In the genomic region with DNA sequence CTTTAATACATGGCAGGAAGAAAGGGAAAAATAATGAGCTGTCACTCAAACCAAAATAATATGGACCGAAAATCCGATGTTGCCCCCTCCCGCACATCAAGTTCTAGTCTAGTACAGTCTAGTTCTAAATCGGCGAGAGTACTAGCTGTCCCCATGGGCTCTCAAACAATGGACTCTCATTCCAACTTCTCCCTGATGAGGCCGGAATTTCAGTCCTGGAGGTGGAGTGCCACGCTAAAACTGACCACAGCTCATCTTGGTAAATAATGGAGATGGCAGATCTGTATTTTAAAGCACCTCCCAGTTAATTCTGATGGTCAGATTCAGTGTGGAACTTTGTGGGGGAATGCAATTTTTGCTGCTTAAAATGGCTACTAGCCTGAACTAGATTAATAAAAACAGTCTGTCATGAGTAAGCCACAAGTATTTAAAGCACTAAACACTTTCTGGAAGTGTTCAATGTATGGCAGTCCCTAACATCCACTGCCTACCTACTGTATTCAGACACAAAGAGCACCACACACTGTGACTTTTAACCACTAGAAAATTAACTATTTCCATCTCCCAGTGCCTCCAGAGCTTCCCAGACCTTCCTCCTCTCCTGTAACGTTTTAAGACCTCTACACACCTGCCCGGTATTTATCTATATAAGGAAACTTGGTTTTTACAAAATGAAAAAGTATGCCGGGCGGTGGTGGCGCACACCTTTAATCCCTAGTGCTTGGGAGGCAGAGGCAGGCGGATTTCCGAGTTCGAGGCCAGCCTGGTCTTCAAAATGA, we compare ENCODE assay signal across 7 mouse cellular contexts. TPM values are rescaled to one million over a fixed set of nuclear protein-coding genes. Genes with fewer than 3 reads are reported as not detected.
DNase-seq lines count a peak whose midpoint lies in the region; ATAC-seq and TF ChIP-seq lines count a peak whose summit lies in the region.

No protein-coding gene starts in this region.

- 77% methylated on average over 15 of the region's 15 CpGs for WGBS in forebrain, embryonic 12.5 days
- 44% methylated on average over 15 of the region's 15 CpGs for WGBS in intestine, postnatal 0 days
- 63% methylated on average over 15 of the region's 15 CpGs for WGBS in midbrain, embryonic 13.5 days

- H3K4me3 ChIP-seq in forebrain, embryonic 12.5 days (replicated peaks), result peak overlapping the region; percentile 99
- peak overlapping the region; percentile 83 for H3K4me3 ChIP-seq in intestine, postnatal 0 days (ENCODE audit: low read depth, low read length)
- H3K4me3 ChIP-seq in midbrain, embryonic 13.5 days (replicated peaks), result peak overlapping the region; percentile 95

- H3K9me3 ChIP-seq in forebrain, embryonic 12.5 days, result no peaks in the 10 kb centered on the region
- no peaks in the 10 kb centered on the region for H3K9me3 ChIP-seq in intestine, postnatal 0 days (ENCODE audit: control insufficient read depth)
- H3K9me3 ChIP-seq in midbrain, embryonic 13.5 days, result no peaks in the 10 kb centered on the region

- H3K27ac ChIP-seq in forebrain, embryonic 12.5 days, result peak overlapping the region; percentile 100
- H3K27ac ChIP-seq in intestine, postnatal 0 days (ENCODE audit: low read depth, low read length), result peak overlapping the region; percentile 100; the same call in 1 of the 2 replicates
- peak overlapping the region; percentile 100 for H3K27ac ChIP-seq in midbrain, embryonic 13.5 days

- no peak for ATAC-seq in forebrain, embryonic 12.5 days (ENCODE audit: low FRiP score)
- no peak for ATAC-seq in intestine, postnatal 0 days
- ATAC-seq in midbrain, embryonic 13.5 days, result no peak

- peak; percentile 51 for DNase-seq in 3T3-L1 (ENCODE audit: low read depth, low spot score)
- peak; percentile 75 for DNase-seq in A20 (ENCODE audit: low read depth, low spot score)
- DNase-seq in left cerebral cortex, adult 8-10 months (ENCODE audit: low spot score in 2 of 2), result no peak
- no peak for DNase-seq in layer of hippocampus, postnatal 14 days (ENCODE audit: low spot score in 2 of 2)

- H3K9ac ChIP-seq in forebrain, embryonic 12.5 days, result peak overlapping the region; percentile 100
- H3K9ac ChIP-seq in intestine, postnatal 0 days (ENCODE audit: low read depth, low read length), result peak overlapping the region; percentile 100
- peak overlapping the region; percentile 100 for H3K9ac ChIP-seq in midbrain, embryonic 13.5 days (replicated peaks)

- H3K36me3 ChIP-seq in forebrain, embryonic 12.5 days (replicated peaks), result no peaks in the 10 kb centered on the region; the same call in 1 of the 2 replicates
- H3K36me3 ChIP-seq in intestine, postnatal 0 days (ENCODE audit: control insufficient read depth, insufficient read depth), result no peaks in the 10 kb centered on the region
- no peaks in the 10 kb centered on the region for H3K36me3 ChIP-seq in midbrain, embryonic 13.5 days

- H3K27me3 ChIP-seq in forebrain, embryonic 12.5 days, result no peaks in the 10 kb centered on the region
- no peaks in the 10 kb centered on the region for H3K27me3 ChIP-seq in intestine, postnatal 0 days (replicated peaks; ENCODE audit: control insufficient read depth, insufficient read depth, low read length)
- no peaks in the 10 kb centered on the region for H3K27me3 ChIP-seq in midbrain, embryonic 13.5 days

- peaks cover 41% of the 10 kb centered on the region for H3K4me1 ChIP-seq in forebrain, embryonic 12.5 days
- 0 out of 2 replicates have a peak, but pooled peaks cover 4% of the 10 kb centered on the region for H3K4me1 ChIP-seq in intestine, postnatal 0 days (replicated peaks; ENCODE audit: control insufficient read depth, insufficient read depth, low read length)
- H3K4me1 ChIP-seq in midbrain, embryonic 13.5 days (replicated peaks), result peaks cover 44% of the 10 kb centered on the region

- no peak for TF ChIP-seq CTCF in intestine, postnatal 0 days (IDR thresholded peaks at IDR 0.05; ENCODE audit: low read depth)

- peak overlapping the region; percentile 71 for H3K4me2 ChIP-seq in forebrain, embryonic 12.5 days
- peak overlapping the region; percentile 70 for H3K4me2 ChIP-seq in intestine, postnatal 0 days (replicated peaks; ENCODE audit: low read depth)
- H3K4me2 ChIP-seq in midbrain, embryonic 13.5 days (replicated peaks), result peak overlapping the region; percentile 69

RNA-seq across cellular contexts. Expression of gene Bicral, which starts 2.8 kb away (rescaled TPM):
- 7.1 and 7.5 TPM in 2 replicates for polyA plus RNA-seq in forebrain, embryonic 12.5 days (2016; fragmentation: Nextera tagmentation; extraction: Ambion mirVana)
- polyA plus RNA-seq in intestine, postnatal 0 days (2015; fragmentation: Nextera tagmentation; extraction: Ambion mirVana), result 2.2 and 2.6 TPM in 2 replicates
- 9.4 and 9.6 TPM in 2 replicates for polyA plus RNA-seq in midbrain, embryonic 13.5 days (2015; fragmentation: Nextera tagmentation; extraction: Ambion mirVana)
- 10 to 100 TPM; 54.4 to 63.1 (median 59.4) TPM for total RNA-seq in left cerebral cortex, adult 8-10 months (2022)
- total RNA-seq in layer of hippocampus, postnatal 14 days (2021), result 10 to 100 TPM; 38.6 to 43.7 TPM

RNA-seq across cellular contexts. Expression of gene Tbcc, which starts 35.0 kb away (rescaled TPM):
- polyA plus RNA-seq in forebrain, embryonic 12.5 days (2016; fragmentation: Nextera tagmentation; extraction: Ambion mirVana), result 63.2 and 67.3 TPM in 2 replicates
- 40.1 and 40.2 TPM in 2 replicates for polyA plus RNA-seq in intestine, postnatal 0 days (2015; fragmentation: Nextera tagmentation; extraction: Ambion mirVana)
- polyA plus RNA-seq in midbrain, embryonic 13.5 days (2015; fragmentation: Nextera tagmentation; extraction: Ambion mirVana), result 56.6 and 68.3 TPM in 2 replicates
- total RNA-seq in left cerebral cortex, adult 8-10 months (2022), result 10 to 100 TPM; 26.1 to 38.4 (median 32.5) TPM
- total RNA-seq in layer of hippocampus, postnatal 14 days (2021), result 10 to 100 TPM; 36.4 to 38.2 TPM

RNA-seq across cellular contexts. Expression of gene Prph2, which starts 54.7 kb away (rescaled TPM):
- not detected in 2 replicates for polyA plus RNA-seq in forebrain, embryonic 12.5 days (2016; fragmentation: Nextera tagmentation; extraction: Ambion mirVana)
- polyA plus RNA-seq in intestine, postnatal 0 days (2015; fragmentation: Nextera tagmentation; extraction: Ambion mirVana), result not detected in 2 replicates
- polyA plus RNA-seq in midbrain, embryonic 13.5 days (2015; fragmentation: Nextera tagmentation; extraction: Ambion mirVana), result not detected in 2 replicates
- under 1 TPM in 1 of 4 experiments, not detected in 3; 0.13 TPM for total RNA-seq in left cerebral cortex, adult 8-10 months (2022)
- not detected for total RNA-seq in layer of hippocampus, postnatal 14 days (2021)

Comparison
In these comparisons a context has a peak if more than half of its experiments do, and no peak if none do; other contexts are left out.
1. DNase-seq: peak in 3T3-L1 (single experiment) and A20 (single experiment); none in left cerebral cortex, adult 8-10 months (0 of 2) and layer of hippocampus, postnatal 14 days (0 of 2).
2. Peak in every context shown above with its lines, with median percentiles within 50 percentile points of each other: H3K27ac ChIP-seq, H3K4me2 ChIP-seq, H3K4me3 ChIP-seq and H3K9ac ChIP-seq.